Mouse (Mus musculus) right cerebral cortex, adult 2 months (tissue): ENCODE data around the gene Fam117b.
A peak's percentile ranks its signal among the peaks of the same experiment; 100 is the strongest.

Source experiments
- DNase-seq, 2 experiments: peaks; one replicate each; pipeline ENCODE4 v3.0.0; 2021 to 2022; ENCODE audit warnings: low spot score in 2 of 2

Fam117b gene

DNA sequence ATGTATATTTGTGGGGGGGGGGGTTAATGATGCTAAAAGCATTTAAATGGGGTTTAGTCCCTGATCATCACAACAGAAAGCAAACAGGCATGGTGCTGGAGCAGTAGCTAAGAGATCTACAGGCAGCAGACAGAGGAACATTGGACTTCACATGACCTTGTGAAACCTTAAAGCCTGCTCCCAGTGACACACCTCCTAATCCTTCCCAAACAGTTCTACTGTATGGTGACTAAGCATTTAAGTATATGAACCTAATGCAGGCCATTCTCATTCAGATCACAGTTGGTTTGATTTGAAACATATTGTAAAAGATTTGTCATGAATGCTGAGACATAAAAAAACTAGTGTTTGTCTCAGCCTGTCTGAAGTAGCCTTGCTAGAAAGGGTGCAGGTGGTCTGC lies 73.8 kb downstream of the Fam117b start:
- no peak for DNase-seq

DNA sequence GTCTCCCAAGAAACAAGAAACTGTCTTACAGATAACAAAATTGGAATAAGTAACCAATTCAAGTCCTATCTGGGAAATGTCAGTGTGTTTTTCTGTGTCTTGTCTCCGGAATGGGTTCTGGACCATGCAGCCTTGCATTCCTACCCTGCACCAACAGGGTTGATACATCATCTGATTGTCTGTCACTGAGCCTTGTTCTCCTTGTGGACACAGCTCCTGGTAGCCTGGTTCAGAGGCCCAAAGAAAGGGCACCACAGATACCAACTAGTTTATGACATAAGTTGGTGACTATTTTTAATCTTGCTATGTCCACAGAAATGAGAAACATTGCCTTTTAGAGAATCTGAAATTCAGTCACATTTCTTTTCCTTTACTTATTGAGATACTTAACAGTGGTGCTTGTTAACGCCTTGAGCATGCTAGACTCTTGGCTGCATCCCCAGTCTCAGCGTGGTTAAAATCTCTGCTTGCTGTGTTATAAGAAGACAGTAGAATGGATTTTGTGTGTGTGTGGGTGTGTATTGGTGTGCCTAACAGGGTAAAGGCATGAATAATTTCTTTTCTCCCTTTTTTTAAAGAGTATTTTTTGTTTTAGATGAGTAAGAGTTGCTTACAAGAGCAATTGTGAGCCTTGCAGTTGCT lies 74.7 kb downstream of the Fam117b start:
- peak; percentile 68 to 75 for DNase-seq

DNA sequence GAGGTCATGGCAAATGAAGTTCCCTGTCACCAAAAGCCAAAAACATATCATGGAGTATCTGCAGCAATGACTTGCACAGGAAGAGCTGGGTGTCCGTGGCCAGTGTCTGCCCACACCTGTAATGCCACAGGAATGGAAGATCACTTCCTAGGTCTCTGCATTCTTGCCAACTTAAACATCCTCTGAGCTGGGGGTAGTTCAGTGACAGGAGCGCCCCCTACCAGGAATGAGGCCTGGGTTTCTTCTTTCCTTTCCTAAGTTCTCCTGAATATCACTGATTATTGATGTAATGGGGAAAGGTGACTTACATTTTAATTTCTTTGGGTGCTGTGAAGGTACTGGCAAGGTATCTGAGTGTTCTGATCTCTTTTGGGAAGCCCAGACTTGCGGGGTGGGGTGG lies 82.8 kb downstream of the Fam117b start:
- DNase-seq: no peak

DNA sequence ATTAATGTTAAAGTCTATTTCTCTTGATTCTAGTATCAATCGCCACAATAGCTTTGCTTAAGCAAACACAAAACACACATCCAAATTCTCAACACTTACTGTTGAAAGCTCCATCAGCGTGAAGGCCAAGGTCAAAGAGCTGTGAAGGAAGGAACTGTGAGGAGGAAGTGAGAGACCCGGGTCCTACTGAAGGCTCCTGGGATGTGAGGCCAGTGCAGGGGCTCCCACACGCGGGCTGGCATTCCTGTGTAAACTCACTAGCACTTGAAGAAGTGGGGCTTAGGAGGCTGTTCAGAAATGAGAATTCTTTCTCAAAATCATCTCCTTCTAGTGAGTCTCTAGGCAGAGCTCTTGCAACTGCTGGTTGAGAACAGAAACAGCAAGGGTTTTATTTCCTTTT lies 84.5 kb downstream of the Fam117b start:
- DNase-seq: no peak

DNA sequence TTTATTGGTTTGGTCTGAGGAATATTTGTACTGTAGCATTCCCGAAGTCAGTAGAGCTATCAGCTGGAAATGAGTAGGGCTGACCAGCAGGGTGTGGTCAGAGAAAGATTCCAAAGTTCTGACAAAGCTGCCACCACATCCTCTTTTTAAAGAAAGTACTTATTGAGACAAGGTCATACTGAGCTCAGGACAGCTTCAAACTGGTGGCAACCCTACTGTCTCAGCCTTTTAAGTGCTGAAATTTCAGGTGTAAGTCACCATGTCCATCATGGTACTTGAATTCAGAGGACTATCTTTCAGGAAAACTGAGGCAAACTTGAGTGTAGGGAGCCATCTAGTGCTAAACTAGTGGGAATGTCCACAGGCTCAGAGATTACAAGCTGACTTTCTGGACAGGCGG lies 87.5 kb downstream of the Fam117b start:
- no peak for DNase-seq

DNA sequence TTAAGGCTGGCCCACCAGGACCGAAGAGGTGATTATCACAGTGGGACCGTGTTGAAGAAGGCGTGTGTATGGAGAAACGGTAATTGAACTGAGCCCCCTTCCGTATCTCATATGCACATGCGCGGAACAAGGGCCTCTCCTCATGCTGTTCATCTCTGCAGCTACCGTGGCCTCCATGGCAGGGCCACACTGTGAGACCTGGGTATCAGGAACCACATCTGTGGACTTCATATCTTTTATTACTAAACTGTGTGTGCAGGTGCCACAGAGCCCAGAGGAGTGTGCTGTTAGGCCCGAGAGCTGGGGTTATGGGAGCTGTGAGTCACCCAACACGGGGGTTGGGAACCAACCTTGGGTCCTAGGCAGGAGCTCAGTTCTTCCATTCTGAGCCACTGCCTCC lies 94.5 kb downstream of the Fam117b start:
- DNase-seq: no peak

DNA sequence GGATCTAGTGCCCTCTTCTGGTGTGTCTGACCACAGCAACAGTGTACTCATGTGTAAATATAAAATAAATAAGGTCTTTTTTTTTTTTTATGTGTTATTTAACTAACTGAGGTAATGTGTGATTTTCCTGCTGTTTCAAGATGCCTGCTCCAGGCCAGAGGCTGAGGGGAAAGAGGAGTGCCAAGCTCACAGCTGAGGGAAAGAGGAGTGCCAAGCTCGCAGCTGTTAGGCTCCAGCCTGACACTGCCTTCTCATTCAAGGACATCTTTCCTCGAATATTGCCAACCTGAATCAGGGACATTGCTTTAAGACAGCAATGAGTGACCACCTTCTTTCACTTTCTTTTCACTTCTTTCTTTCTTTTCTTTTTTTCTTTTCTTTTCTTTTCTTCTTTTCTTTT lies 95.9 kb downstream of the Fam117b start:
- DNase-seq: no peak

DNA sequence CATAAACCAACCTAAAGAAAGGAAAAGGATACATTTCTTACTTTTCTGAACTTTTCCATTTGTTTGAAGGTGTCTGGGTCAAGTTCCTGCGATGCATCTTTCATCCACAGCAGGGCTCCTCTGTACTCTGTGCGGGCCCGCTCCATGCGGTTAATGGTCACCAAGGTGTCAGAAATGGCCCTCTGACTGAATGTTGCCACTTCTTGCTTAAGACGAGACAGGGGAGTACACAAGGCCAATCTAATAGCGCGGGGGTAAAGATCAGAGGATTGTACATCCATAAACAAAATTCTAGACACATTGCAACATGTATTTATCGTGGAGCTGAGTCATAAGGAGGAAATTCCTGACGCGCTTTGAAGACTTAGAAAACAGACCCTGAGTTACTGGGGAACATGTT lies 101.0 kb downstream of the Fam117b start:
- no peak for DNase-seq

DNA sequence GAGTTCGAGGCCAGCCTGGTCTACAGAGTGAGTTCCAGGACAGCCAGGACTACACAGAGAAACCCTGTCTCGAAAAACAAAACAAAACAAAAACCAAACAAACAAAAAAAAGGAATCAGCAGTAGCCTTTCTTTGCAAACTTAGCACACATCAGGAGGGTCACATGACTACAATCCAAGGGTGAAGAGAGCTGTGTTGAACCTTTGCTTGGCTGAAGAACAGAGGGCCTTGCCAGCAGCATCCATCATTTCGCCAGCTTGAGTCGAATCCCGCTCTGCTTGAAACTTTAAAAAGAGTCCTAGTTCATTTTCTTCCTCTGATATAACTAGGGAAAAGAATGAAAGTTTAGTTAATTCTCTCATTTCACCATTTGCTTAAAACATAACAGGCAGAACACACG lies 102.7 kb downstream of the Fam117b start:
- no peak for DNase-seq

DNA sequence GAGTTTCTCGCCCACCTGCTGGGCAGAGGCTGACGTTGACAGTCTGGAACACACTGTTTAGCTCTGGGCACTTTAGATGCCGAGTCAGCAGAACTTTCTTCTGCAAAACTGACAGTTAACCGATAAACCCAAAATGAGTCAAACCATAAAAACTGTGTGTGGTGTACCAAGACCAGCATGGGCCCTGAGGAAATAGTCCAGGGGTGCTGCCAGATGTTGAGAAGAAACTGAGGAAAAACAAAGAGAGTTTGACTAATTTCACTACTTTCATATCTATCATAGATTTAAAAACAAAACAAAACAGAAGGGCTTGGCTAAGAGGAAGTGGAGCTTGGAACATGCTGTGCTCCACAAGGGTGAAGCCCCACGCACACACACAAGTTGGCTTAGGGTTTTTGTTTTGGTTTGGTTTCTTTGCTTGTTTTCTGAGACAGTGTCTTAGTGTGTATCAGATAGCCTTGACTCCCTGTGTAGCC lies 103.4 kb downstream of the Fam117b start:
- DNase-seq: no peak

DNA sequence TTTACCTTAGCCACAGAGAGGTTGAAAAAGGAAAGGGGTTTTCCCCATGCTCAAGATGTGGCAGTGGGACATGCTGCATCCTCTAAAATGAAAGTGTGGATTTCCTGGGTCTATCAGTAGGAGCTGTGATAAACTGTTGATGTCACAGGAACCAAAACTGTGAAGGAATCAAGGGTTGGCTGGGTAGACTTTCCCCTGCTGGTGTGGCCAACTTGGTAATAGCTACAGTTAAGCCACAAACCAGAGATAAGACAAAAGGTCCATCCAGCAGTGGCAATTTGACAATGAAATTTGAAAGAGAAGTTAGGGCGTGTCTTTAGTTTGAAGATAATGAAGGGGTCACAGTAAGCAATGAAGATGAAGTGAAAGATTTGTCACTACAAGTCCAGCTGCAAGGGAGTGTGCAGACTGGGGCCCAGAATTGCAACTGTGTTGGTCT lies 104.2 kb downstream of the Fam117b start:
- DNase-seq: no peak
